Mouse (Mus musculus) liver, postnatal 0 days (tissue): ENCODE data around the gene Obsl1.

Source experiments
- CTCF ChIP-seq: sonication (generic); IDR thresholded peaks from 2 replicates; pipeline ENCODE4 v1.5.1; 2016; ENCODE audit warnings: antibody characterized with exemption, low read depth
- EP300 ChIP-seq: IDR thresholded peaks from 2 replicates; pipeline ENCODE4 v1.6.1; 2016; ENCODE audit warnings: antibody characterized with exemption, low read depth, mild to moderate bottlenecking

GRCm38 (mm10) chr1:75469287-75469825, 36.9 kb downstream of the Obsl1 start:
- TF ChIP-seq CTCF (no peak), EP300 (no peak)
